Mouse (Mus musculus): ENCODE results near the gene Cth.

DNA sequence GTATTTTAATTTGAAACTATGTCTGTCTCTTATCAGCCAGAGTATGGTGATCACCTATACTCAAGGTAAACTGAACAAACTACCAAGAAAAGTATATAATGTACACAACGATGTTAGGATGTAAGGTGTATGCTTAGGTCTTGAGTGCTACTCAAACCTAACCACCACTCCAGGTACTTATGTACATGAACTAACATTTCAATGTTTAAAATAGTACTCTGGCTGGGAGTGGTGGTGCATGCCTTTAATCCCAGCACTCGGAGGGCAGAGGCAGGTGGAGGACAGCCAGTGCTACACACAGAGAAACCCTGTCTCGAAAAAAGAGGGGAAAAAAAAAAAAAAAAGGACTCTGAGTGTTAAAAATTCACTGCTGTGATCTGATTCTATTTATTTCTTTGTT is 16.7 kb downstream of the Cth start:
- no peak for TF ChIP-seq POLR2A (IDR thresholded peaks at IDR 0.05; ENCODE audit: borderline replicate concordance, insufficient read depth, low read length)
- no peak for TF ChIP-seq CTCF (IDR thresholded peaks at IDR 0.05; ENCODE audit: borderline replicate concordance, insufficient read depth, low read depth, low read length)
